Mouse (Mus musculus) adrenal gland, adult 8-10 months (tissue): ENCODE measurements at regions not wholly inside any gene's neighbourhood (a gene's known extent, or its start where the extent isn't known, plus 50 kb on each side); places are given as distances from the start of the nearest gene placed in this dataset.
"Not testable (repeated sequence)": the region's sequence is repeated elsewhere in the genome, so short reads cannot be mapped to it uniquely, and the experiment has no call there.

Experiments
- DNase-seq: peaks from one replicate; pipeline ENCODE4 v3.0.0; 2022

GRCm38 (mm10) chr1:164744955-164745608 lies 51.4 kb upstream of the Dpt start:
- no peak for DNase-seq

GRCm38 (mm10) chr1:164744499-164744898 lies 51.9 kb upstream of the Dpt start:
- no peak for DNase-seq

GRCm38 (mm10) chr1:164742897-164743296 lies 53.5 kb upstream of the Dpt start:
- not testable (repeated sequence) for DNase-seq

GRCm38 (mm10) chr1:164735646-164736045 lies 60.8 kb upstream of the Dpt start:
- DNase-seq = no peak

GRCm38 (mm10) chr1:164733741-164734140 lies 62.7 kb upstream of the Dpt start:
- no peak for DNase-seq

GRCm38 (mm10) chr1:164722054-164722453 lies 74.4 kb upstream of the Dpt start:
- no peak for DNase-seq

- DNase-seq = no peak
These were observed 81.5 kb upstream of the Dpt start for GRCm38 (mm10) chr1:164714905-164715304.

- DNase-seq = no peak
These were observed 82.5 kb upstream of the Dpt start for GRCm38 (mm10) chr1:164713798-164714551.

- DNase-seq = no peak
These were observed 83.9 kb upstream of the Dpt start for GRCm38 (mm10) chr1:164712514-164712913.

GRCm38 (mm10) chr1:164704397-164705091 lies 91.9 kb upstream of the Dpt start:
- no peak for DNase-seq

GRCm38 (mm10) chr1:164703560-164704131 lies 92.8 kb upstream of the Dpt start:
- DNase-seq = no peak

GRCm38 (mm10) chr1:164690055-164690454 lies 106.4 kb upstream of the Dpt start:
- DNase-seq = no peak

- no peak for DNase-seq
These were observed 107.1 kb upstream of the Dpt start for GRCm38 (mm10) chr1:164689311-164689710.

GRCm38 (mm10) chr1:164684437-164684836 lies 112.0 kb upstream of the Dpt start:
- DNase-seq = no peak

- no peak for DNase-seq
These were observed 112.7 kb upstream of the Dpt start for GRCm38 (mm10) chr1:164683788-164684187.

GRCm38 (mm10) chr1:164682867-164683599 lies 113.4 kb upstream of the Dpt start:
- no peak for DNase-seq

GRCm38 (mm10) chr1:164682426-164682825 lies 114.0 kb upstream of the Dpt start:
- DNase-seq = no peak

- no peak for DNase-seq
These were observed 114.9 kb upstream of the Dpt start for GRCm38 (mm10) chr1:164681582-164681981.

- no peak for DNase-seq
These were observed 118.1 kb upstream of the Dpt start for GRCm38 (mm10) chr1:164678303-164678702.

- DNase-seq = no peak
These were observed 144.2 kb upstream of the Dpt start for GRCm38 (mm10) chr1:164652244-164652643.

GRCm38 (mm10) chr1:164637901-164638462 lies 158.5 kb upstream of the Dpt start:
- no peak for DNase-seq

- peak; percentile 47 for DNase-seq
These were observed 164.8 kb upstream of the Dpt start for GRCm38 (mm10) chr1:164631679-164632078.
